Mouse (Mus musculus): ENCODE measurements around the gene Lnx2. TPM values are rescaled to one million over a fixed set of nuclear protein-coding genes. Genes with fewer than 3 reads are reported as not detected.

The Lnx2 gene
- polyA plus RNA-seq (2015; fragmentation: Nextera tagmentation; extraction: Ambion mirVana), result 9.1 and 11.5 TPM in 2 replicates

GRCm38 (mm10) chr5:147076026-147076798 lies at the start of gene Lnx2:
Lnx2 (minus strand) TSS chr5:147076586.

DNA sequence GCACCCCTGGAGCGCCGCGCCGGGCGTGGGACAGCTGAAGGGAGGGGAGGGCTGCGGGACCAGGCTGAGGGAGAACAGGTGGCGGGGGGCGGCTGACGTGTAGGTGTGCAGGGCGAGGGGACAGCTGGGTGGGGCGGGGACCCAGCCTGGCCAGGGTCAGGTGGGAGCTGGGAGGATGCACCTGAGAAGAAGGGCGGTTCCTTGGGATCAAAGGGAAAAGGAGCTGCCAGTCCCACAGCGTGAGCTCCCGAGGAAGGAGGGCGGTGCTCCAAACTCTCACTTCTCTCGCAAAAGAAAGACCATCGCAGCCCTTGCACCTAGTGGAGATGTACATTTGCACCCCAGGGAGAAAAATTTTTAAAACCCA lies 396 bp upstream of the Lnx2 start, which contains the start of gene Polr1d:
Gene Polr1d (plus strand): TSS at position 252 of the 367 bp plus-strand sequence.

Other genes with a start within 250 kb of the Lnx2 start
- gene Rpl21, start 243.7 kb downstream of the Lnx2 start, polyA plus RNA-seq (2015; fragmentation: Nextera tagmentation; extraction: Ambion mirVana), result 468 and 481 TPM in 2 replicates
- 35.0 and 37.7 TPM in 2 replicates for gene Rasl11a, start 231.5 kb downstream of the Lnx2 start, polyA plus RNA-seq (2015; fragmentation: Nextera tagmentation; extraction: Ambion mirVana)
- gene Gtf3a, start 127.9 kb downstream of the Lnx2 start, polyA plus RNA-seq (2015; fragmentation: Nextera tagmentation; extraction: Ambion mirVana), result 61.4 and 67.3 TPM in 2 replicates
- gene Mtif3, start 112.8 kb downstream of the Lnx2 start, polyA plus RNA-seq (2015; fragmentation: Nextera tagmentation; extraction: Ambion mirVana), result 14.8 and 20.1 TPM in 2 replicates
- 122 and 127 TPM in 2 replicates for gene Polr1d, start 464 bp upstream of the Lnx2 start, polyA plus RNA-seq (2015; fragmentation: Nextera tagmentation; extraction: Ambion mirVana)
- not detected in 2 replicates for gene Gsx1, start 112.1 kb upstream of the Lnx2 start, polyA plus RNA-seq (2015; fragmentation: Nextera tagmentation; extraction: Ambion mirVana)
- not detected in 2 replicates for gene Pdx1, start 193.4 kb upstream of the Lnx2 start, polyA plus RNA-seq (2015; fragmentation: Nextera tagmentation; extraction: Ambion mirVana)
- not detected in 2 replicates for gene Cdx2, start 230.7 kb upstream of the Lnx2 start, polyA plus RNA-seq (2015; fragmentation: Nextera tagmentation; extraction: Ambion mirVana)
- gene Urad, start 245.9 kb upstream of the Lnx2 start, polyA plus RNA-seq (2015; fragmentation: Nextera tagmentation; extraction: Ambion mirVana), result not detected in 2 replicates